In genomic region chr12:112516697-112517337, GRCm38 (mm10) we compare ENCODE assay signal across 9 mouse cellular contexts. TPM values are rescaled to one million over a fixed set of nuclear protein-coding genes. Genes with fewer than 3 reads are reported as not detected.
DNase-seq lines count a peak whose midpoint lies in the region; ATAC-seq and TF ChIP-seq lines count a peak whose summit lies in the region.
"Had no signal": no experiment of that assay in that cellular context is flagged by ENCODE, and none has a peak within 500 bp of the region (broad histone marks: within the 10 kb centered on the region; RNA-seq: fewer than 3 reads in every experiment).

Gene Tmem179, minus strand, starts transcription at chr12:112516747.

- peak within 1 kb of the TSS; percentile 14; the same call in 1 of the 2 replicates for H3K4me2 ChIP-seq in forebrain, embryonic 15.5 days (replicated peaks)
- H3K4me2 ChIP-seq in hindbrain, postnatal 0 days (ENCODE audit: low read depth, low read length) = peak within 1 kb of the TSS; percentile 32
- no peak within 1 kb of the TSS for H3K4me2 ChIP-seq in limb, embryonic 11.5 days (ENCODE audit: low read depth, severe bottlenecking)
- peak within 1 kb of the TSS; percentile 37 for H3K4me2 ChIP-seq in midbrain, embryonic 15.5 days
- H3K4me2 ChIP-seq: limb, embryonic 13.5 days had no signal

- DNase-seq in adrenal gland, adult (ENCODE audit: inconsistent age in 2 of 2, low spot score in 1 of 2) = peak; percentile 89 to 94
- no peak for DNase-seq in hindbrain, postnatal 0 days (ENCODE audit: low spot score)
- DNase-seq in limb, embryonic 11.5 days (ENCODE audit: low spot score) = peak; percentile 71
- DNase-seq in thymus, postnatal 36 days = no peak
- no peak for DNase-seq in right cerebral cortex, postnatal 4 days

- TF ChIP-seq CTCF in C2C12 (IDR thresholded peaks at IDR 0.05; ENCODE audit: control insufficient read depth, insufficient read depth, insufficient read length) = no peak
- TF ChIP-seq CTCF in hindbrain, postnatal 0 days (IDR thresholded peaks at IDR 0.05; ENCODE audit: low read depth) = no peak

- 9% methylated on average over 14 of the region's 14 CpGs for WGBS in forebrain, embryonic 15.5 days
- WGBS in hindbrain, postnatal 0 days = 9% methylated on average over 14 of the region's 14 CpGs
- WGBS in limb, embryonic 11.5 days = 27% methylated on average over 14 of the region's 14 CpGs
- WGBS in midbrain, embryonic 15.5 days = 9% methylated on average over 14 of the region's 14 CpGs

- peaks cover 16% of the 10 kb centered on the region; the same call in 1 of the 2 replicates for H3K4me1 ChIP-seq in forebrain, embryonic 15.5 days
- 0 out of 2 replicates have a peak, but pooled peaks cover 5% of the 10 kb centered on the region for H3K4me1 ChIP-seq in hindbrain, postnatal 0 days (ENCODE audit: insufficient read depth, low read length)
- peaks cover 5% of the 10 kb centered on the region; the same call in 1 of the 2 replicates for H3K4me1 ChIP-seq in limb, embryonic 11.5 days (ENCODE audit: control insufficient read depth, insufficient read depth, low read length)
- H3K4me1 ChIP-seq in midbrain, embryonic 15.5 days = peaks cover 23% of the 10 kb centered on the region

- no peak within 1 kb of the TSS for H3K9ac ChIP-seq in forebrain, embryonic 15.5 days (replicated peaks)
- H3K9ac ChIP-seq in hindbrain, postnatal 0 days (replicated peaks; ENCODE audit: low read length) = no peak within 1 kb of the TSS
- H3K9ac ChIP-seq in limb, embryonic 11.5 days (ENCODE audit: low read length) = no peak within 1 kb of the TSS
- no peak within 1 kb of the TSS for H3K9ac ChIP-seq in midbrain, embryonic 15.5 days
- H3K9ac ChIP-seq: limb, embryonic 13.5 days had no signal

- H3K36me3 ChIP-seq in C2C12 (ENCODE audit: control insufficient read depth, insufficient read depth) = no peaks in the 10 kb centered on the region
- no peaks in the 10 kb centered on the region for H3K36me3 ChIP-seq in forebrain, embryonic 15.5 days
- no peaks in the 10 kb centered on the region for H3K36me3 ChIP-seq in hindbrain, postnatal 0 days (ENCODE audit: insufficient read depth, low read length)
- no peaks in the 10 kb centered on the region for H3K36me3 ChIP-seq in limb, embryonic 11.5 days (ENCODE audit: control insufficient read depth, insufficient read depth, low read length)
- H3K36me3 ChIP-seq in midbrain, embryonic 15.5 days (replicated peaks) = no peaks in the 10 kb centered on the region
- H3K36me3 ChIP-seq: limb, embryonic 13.5 days had no signal

- H3ac ChIP-seq in C2C12 (ENCODE audit: control insufficient read depth, insufficient read length, low read depth) = no peak within 1 kb of the TSS

- no peaks in the 10 kb centered on the region for H3K79me3 ChIP-seq in C2C12 (ENCODE audit: low read depth)

- no peaks in the 10 kb centered on the region for H3K27me3 ChIP-seq in C2C12 (ENCODE audit: control insufficient read depth, insufficient read depth, insufficient read length)
- H3K27me3 ChIP-seq in forebrain, embryonic 15.5 days = peaks cover 3% of the 10 kb centered on the region; the same call in 1 of the 2 replicates
- no peaks in the 10 kb centered on the region for H3K27me3 ChIP-seq in hindbrain, postnatal 0 days (ENCODE audit: insufficient read depth, low read length)
- no peaks in the 10 kb centered on the region for H3K27me3 ChIP-seq in limb, embryonic 11.5 days (ENCODE audit: control insufficient read depth, insufficient read depth, low read length)
- H3K27me3 ChIP-seq in midbrain, embryonic 15.5 days (replicated peaks) = no peaks in the 10 kb centered on the region; the same call in 1 of the 2 replicates

- no peaks in the 10 kb centered on the region for H3K9me3 ChIP-seq in forebrain, embryonic 15.5 days
- H3K9me3 ChIP-seq in hindbrain, postnatal 0 days (ENCODE audit: low read length) = no peaks in the 10 kb centered on the region
- no peaks in the 10 kb centered on the region for H3K9me3 ChIP-seq in limb, embryonic 11.5 days (ENCODE audit: control insufficient read depth, low read length)
- no peaks in the 10 kb centered on the region for H3K9me3 ChIP-seq in midbrain, embryonic 15.5 days
- H3K9me3 ChIP-seq: limb, embryonic 13.5 days had no signal

- no peaks in the 10 kb centered on the region for H3K79me2 ChIP-seq in C2C12 (ENCODE audit: control insufficient read depth, insufficient read depth)

- 0 out of 2 replicates have a peak, but pooled peaks have one; percentile 16 for ATAC-seq in forebrain, embryonic 15.5 days (replicated peaks)
- ATAC-seq in hindbrain, postnatal 0 days = peak; percentile 66
- 0 out of 2 replicates have a peak, but pooled peaks have one; percentile 26 for ATAC-seq in limb, embryonic 11.5 days (ENCODE audit: insufficient number of reproducible peaks, low FRiP score, low TSS enrichment, low read depth)
- ATAC-seq in midbrain, embryonic 15.5 days (replicated peaks) = peak; percentile 59; the same call in 1 of the 2 replicates

- H3K4me3 ChIP-seq in C2C12 (ENCODE audit: insufficient read depth, poor library complexity, severe bottlenecking) = no peak within 1 kb of the TSS
- no peak within 1 kb of the TSS for H3K4me3 ChIP-seq in forebrain, embryonic 15.5 days
- H3K4me3 ChIP-seq in hindbrain, postnatal 0 days (ENCODE audit: low read length) = no peak within 1 kb of the TSS
- no peak within 1 kb of the TSS for H3K4me3 ChIP-seq in limb, embryonic 11.5 days (ENCODE audit: low read depth, low read length)
- no peak within 1 kb of the TSS for H3K4me3 ChIP-seq in midbrain, embryonic 15.5 days
- H3K4me3 ChIP-seq: limb, embryonic 13.5 days had no signal

- H3K27ac ChIP-seq in forebrain, embryonic 15.5 days (replicated peaks) = peak within 1 kb of the TSS; percentile 6; the same call in 1 of the 2 replicates
- no peak within 1 kb of the TSS for H3K27ac ChIP-seq in hindbrain, postnatal 0 days
- H3K27ac ChIP-seq in limb, embryonic 11.5 days (replicated peaks; ENCODE audit: low read depth, low read length) = no peak within 1 kb of the TSS
- no peak within 1 kb of the TSS for H3K27ac ChIP-seq in midbrain, embryonic 15.5 days
- H3K27ac ChIP-seq: limb, embryonic 13.5 days had no signal

TF ChIP-seq in C2C12, 6 proteins besides CTCF, POLR2A, EP300 and RAD21:
- TF ChIP-seq MYOD1 (IDR thresholded peaks at IDR 0.05; ENCODE audit: control insufficient read depth, insufficient read length, low read depth) (no peak), CEBPB (IDR thresholded peaks at IDR 0.05; ENCODE audit: low read depth) (peak; percentile 7), FOSL1 (IDR thresholded peaks at IDR 0.05; ENCODE audit: insufficient read depth, low read length, poor library complexity, severe bottlenecking) (peak; percentile 33), MAX (IDR thresholded peaks at IDR 0.05) (peak; percentile 61), MYOG (IDR thresholded peaks at IDR 0.05; ENCODE audit: control insufficient read depth, extremely low read depth, insufficient read length) (no peak), USF1 (IDR thresholded peaks at IDR 0.05; ENCODE audit: low read depth) (peak; percentile 89)

RNA-seq across cellular contexts. Expression of gene Tmem179, which starts in this region (rescaled TPM):
- 1.1 TPM for polyA plus RNA-seq in C2C12 (2012; fragmentation: generic; extraction: Trizol)
- polyA plus RNA-seq in forebrain, embryonic 15.5 days (2015; fragmentation: Nextera tagmentation; extraction: Ambion mirVana) = 48.4 and 51.6 TPM in 2 replicates
- 134 and 141 TPM in 2 replicates for total RNA-seq in hindbrain, postnatal 0 days (2014; rRNA removed)
- polyA plus RNA-seq in hindbrain, postnatal 0 days (2015; fragmentation: Nextera tagmentation; extraction: Ambion mirVana) = 94.1 and 96.2 TPM in 2 replicates
- polyA plus RNA-seq in limb, embryonic 11.5 days (2014; fragmentation: Nextera tagmentation; extraction: Ambion mirVana) = 0.16 TPM in 1 of 2 replicates, not detected in the other
- polyA plus RNA-seq in midbrain, embryonic 15.5 days (2015; fragmentation: Nextera tagmentation; extraction: Ambion mirVana) = 87.0 and 90.2 TPM in 2 replicates

Comparison
In these comparisons a context has a peak if more than half of its experiments do, and no peak if none do; other contexts are left out.
1. RNA of gene Tmem179 (polyA plus RNA-seq): 94.1 to 96.2 TPM in hindbrain, postnatal 0 days, 87.0 to 90.2 TPM in midbrain, embryonic 15.5 days and 48.4 to 51.6 TPM in forebrain, embryonic 15.5 days; 1.1 TPM in C2C12 (single experiment) and 0.16 TPM in limb, embryonic 11.5 days; every median in the first group is over 10 times any median in the second.
2. Peak in DNase-seq and ATAC-seq in limb, embryonic 11.5 days; RNA of the gene not detected or under 1 TPM.
3. DNase-seq: peak in adrenal gland, adult (2 of 2); none in hindbrain, postnatal 0 days (single experiment), thymus, postnatal 36 days (0 of 2) and right cerebral cortex, postnatal 4 days (single experiment).
4. ATAC-seq: peak in every context shown above with its lines; median percentile 66 in hindbrain, postnatal 0 days; 59 in midbrain, embryonic 15.5 days; 26 in limb, embryonic 11.5 days; 16 in forebrain, embryonic 15.5 days.